Mouse (Mus musculus) liver, adult (tissue): ENCODE results near the gene Zmat3.

ENCODE experiments used
- GATA4 ChIP-seq: IDR thresholded peaks from 2 replicates; pipeline ENCODE4 v1.6.1; 2014; ENCODE audit warnings: mild to moderate bottlenecking, low read length; ENCODE audit not compliant: insufficient replicate concordance

Gene Zmat3

GRCm38 (mm10) chr3:32365546-32366245, at the start of gene Zmat3:
Gene Zmat3 (minus strand): TSS chr3:32366014.
- no peak for TF ChIP-seq GATA4

- no peak for TF ChIP-seq GATA4
These were observed 48.6 kb upstream of the Zmat3 start for GRCm38 (mm10) chr3:32414381-32414780.

- no peak for TF ChIP-seq GATA4
These were observed 46.8 kb upstream of the Zmat3 start for GRCm38 (mm10) chr3:32412502-32413044.

- TF ChIP-seq GATA4, result no peak
These were observed 43.0 kb upstream of the Zmat3 start for GRCm38 (mm10) chr3:32408811-32409273.

GRCm38 (mm10) chr3:32406804-32407203, 41.0 kb upstream of the Zmat3 start:
- no peak for TF ChIP-seq GATA4

GRCm38 (mm10) chr3:32405699-32406098, 39.9 kb upstream of the Zmat3 start:
- TF ChIP-seq GATA4, result no peak

- TF ChIP-seq GATA4, result no peak
These were observed 37.4 kb upstream of the Zmat3 start for GRCm38 (mm10) chr3:32402990-32403885.

GRCm38 (mm10) chr3:32401591-32401990, 35.8 kb upstream of the Zmat3 start:
- no peak for TF ChIP-seq GATA4

GRCm38 (mm10) chr3:32399931-32400330, 34.1 kb upstream of the Zmat3 start:
- no peak for TF ChIP-seq GATA4

GRCm38 (mm10) chr3:32399381-32399780, 33.6 kb upstream of the Zmat3 start:
- TF ChIP-seq GATA4, result no peak

GRCm38 (mm10) chr3:32398623-32399022, 32.8 kb upstream of the Zmat3 start:
- no peak for TF ChIP-seq GATA4

GRCm38 (mm10) chr3:32398175-32398538, 32.3 kb upstream of the Zmat3 start:
- TF ChIP-seq GATA4, result no peak

GRCm38 (mm10) chr3:32397461-32398174, 31.8 kb upstream of the Zmat3 start, which contains the start of gene Pik3ca:
Gene Pik3ca (plus strand): TSS chr3:32397671.
- TF ChIP-seq GATA4, result no peak

GRCm38 (mm10) chr3:32396794-32397460, 31.1 kb upstream of the Zmat3 start:
- no peak for TF ChIP-seq GATA4
